Mouse (Mus musculus) MEL (cell line): Measurements from ENCODE around the gene Ttc25. TPM values are rescaled to one million over a fixed set of nuclear protein-coding genes. Genes with fewer than 3 reads are reported as not detected.

ENCODE experiments used
- DNase-seq: peaks from one replicate; pipeline ENCODE4 v3.0.0; 2011; ENCODE audit warnings: low read depth, low spot score
- H3K27ac ChIP-seq: 2 replicates; pipeline ENCODE4 v1.5.1; 2012; ENCODE audit warnings: low read depth, mild to moderate bottlenecking, control low read depth, low read length, moderate library complexity; ENCODE audit not compliant: control insufficient read depth
- H3K27me3 ChIP-seq, 2 experiments: fragments of 150-350 bp in 1 of 2; sonication (generic) in 1 of 2; 2 replicates each; pipeline ENCODE4 v1.6.1; 2012; ENCODE audit warnings: low read length in 2 of 2, mild to moderate bottlenecking in 2 of 2, improper control_type of control experiment in 1 of 2, moderate library complexity in 1 of 2; ENCODE audit not compliant: insufficient read depth in 2 of 2, control insufficient read depth in 1 of 2
- H3K36me3 ChIP-seq, 2 experiments: 2 replicates each; pipeline ENCODE4 v1.6.1; 2012 to 2014; ENCODE audit warnings: low read length in 2 of 2, improper control_type of control experiment in 1 of 2, inconsistent platforms in 1 of 2, mild to moderate bottlenecking in 1 of 2; ENCODE audit not compliant: insufficient read depth in 2 of 2, control insufficient read depth in 1 of 2
- H3K4me1 ChIP-seq, 2 experiments: fragments of 150-350 bp in 1 of 2; sonication (generic) in 1 of 2; 2 replicates each; pipeline ENCODE4 v1.6.1; 2012; ENCODE audit warnings: low read length in 2 of 2, improper control_type of control experiment in 1 of 2, mild to moderate bottlenecking in 1 of 2; ENCODE audit not compliant: insufficient read depth in 2 of 2, control insufficient read depth in 1 of 2
- H3K4me3 ChIP-seq, 2 experiments: fragments of 150-350 bp in 1 of 2; sonication (generic) in 1 of 2; 2 replicates each; pipeline ENCODE4 v1.5.1; 2012; ENCODE audit warnings: low read depth in 2 of 2, low read length in 2 of 2, mild to moderate bottlenecking in 2 of 2, moderate library complexity in 2 of 2, control low read depth in 1 of 2, improper control_type of control experiment in 1 of 2; ENCODE audit not compliant: control insufficient read depth in 1 of 2, insufficient read depth in 1 of 2
- H3K79me2 ChIP-seq: 2 replicates; pipeline ENCODE4 v1.6.1; 2012; ENCODE audit warnings: mild to moderate bottlenecking, low read length, moderate library complexity; ENCODE audit not compliant: control insufficient read depth, poor library complexity, insufficient read depth
- H3K9ac ChIP-seq: 2 replicates; pipeline ENCODE4 v1.6.1; 2012; ENCODE audit warnings: low read depth, mild to moderate bottlenecking, control low read depth, low read length, moderate library complexity; ENCODE audit not compliant: control insufficient read depth, poor library complexity, severe bottlenecking
- H3K9me3 ChIP-seq: fragments of 150-350 bp; sonication (generic); replicated peaks from 2 replicates; pipeline ENCODE4 v1.6.1; 2012; ENCODE audit warnings: mild to moderate bottlenecking, low read length, improper control_type of control experiment, moderate library complexity; ENCODE audit not compliant: insufficient read depth
- BHLHE40 ChIP-seq: IDR thresholded peaks from 2 replicates; pipeline ENCODE4 v1.6.1; 2012; ENCODE audit warnings: low read depth, mild to moderate bottlenecking, inconsistent platforms, low read length, improper control_type of control experiment, borderline replicate concordance
- CTCF ChIP-seq, 3 experiments: IDR thresholded peaks in 2 of 3; conservative IDR thresholded peaks in 1 of 3; 2 replicates each; pipeline ENCODE4 v1.5.1; 2011 to 2012; ENCODE audit warnings: low read length in 3 of 3, low read depth in 2 of 3, mild to moderate bottlenecking in 2 of 3, improper control_type of control experiment in 1 of 3, inconsistent platforms in 1 of 3, mixed read lengths in 1 of 3, moderate library complexity in 1 of 3; ENCODE audit not compliant: control insufficient read depth in 1 of 3, insufficient read depth in 1 of 3, poor library complexity in 1 of 3, severe bottlenecking in 1 of 3
- ELF1 ChIP-seq: IDR thresholded peaks from 2 replicates; pipeline ENCODE4 v1.6.1; 2014; ENCODE audit warnings: low read depth, mild to moderate bottlenecking, inconsistent platforms, low read length, improper control_type of control experiment, moderate library complexity
- ETS1 ChIP-seq: IDR thresholded peaks from 2 replicates; pipeline ENCODE4 v1.6.1; 2012; ENCODE audit warnings: low read depth, mild to moderate bottlenecking, inconsistent platforms, low read length, improper control_type of control experiment, moderate library complexity
- HCFC1 ChIP-seq: IDR thresholded peaks from 2 replicates; pipeline ENCODE4 v1.6.1; 2012; ENCODE audit warnings: low read depth, mild to moderate bottlenecking, inconsistent platforms, low read length, improper control_type of control experiment, moderate library complexity
- MAFK ChIP-seq: IDR thresholded peaks from 2 replicates; pipeline ENCODE4 v1.6.1; 2011; ENCODE audit warnings: low read depth, mild to moderate bottlenecking, low read length, improper control_type of control experiment, borderline replicate concordance
- MAX ChIP-seq: IDR thresholded peaks from 2 replicates; pipeline ENCODE4 v1.6.1; 2011; ENCODE audit warnings: low read length, improper control_type of control experiment
- MAZ ChIP-seq: IDR thresholded peaks from 2 replicates; pipeline ENCODE4 v1.6.1; 2012; ENCODE audit warnings: low read depth, mild to moderate bottlenecking, inconsistent platforms, low read length, improper control_type of control experiment
- MXI1 ChIP-seq: IDR thresholded peaks from 2 replicates; pipeline ENCODE4 v1.6.1; 2011; ENCODE audit warnings: mild to moderate bottlenecking, low read depth, low read length, improper control_type of control experiment
- MYB ChIP-seq: IDR thresholded peaks from 2 replicates; pipeline ENCODE4 v1.6.1; 2011; ENCODE audit warnings: mild to moderate bottlenecking, low read depth, low read length, improper control_type of control experiment
- NELFE ChIP-seq: IDR thresholded peaks from 2 replicates; pipeline ENCODE4 v1.6.1; 2011; ENCODE audit warnings: low read depth, low read length, improper control_type of control experiment
- NRF1 ChIP-seq: IDR thresholded peaks from 2 replicates; pipeline ENCODE4 v1.6.1; 2014; ENCODE audit warnings: low read depth, mild to moderate bottlenecking, inconsistent platforms, low read length, improper control_type of control experiment, moderate library complexity; ENCODE audit not compliant: poor library complexity, insufficient read depth, severe bottlenecking
- POLR2A ChIP-seq, 2 experiments: IDR thresholded peaks; 2 replicates each; pipeline ENCODE4 v1.6.1; 2011 to 2012; ENCODE audit warnings: low read length in 2 of 2, mild to moderate bottlenecking in 2 of 2, control low read depth in 1 of 2, improper control_type of control experiment in 1 of 2, low read depth in 1 of 2, moderate library complexity in 1 of 2; ENCODE audit not compliant: control insufficient read depth in 1 of 2, insufficient read depth in 1 of 2, poor library complexity in 1 of 2
- POLR2AphosphoS2 ChIP-seq: IDR thresholded peaks from 2 replicates; pipeline ENCODE4 v1.6.1; 2011; ENCODE audit warnings: low read length, improper control_type of control experiment
- RCOR1 ChIP-seq: IDR thresholded peaks from 2 replicates; pipeline ENCODE4 v1.6.1; 2012; ENCODE audit warnings: low read depth, mild to moderate bottlenecking, inconsistent platforms, low read length, improper control_type of control experiment
- SIN3A ChIP-seq: IDR thresholded peaks from 2 replicates; pipeline ENCODE4 v1.6.1; 2012; ENCODE audit warnings: low read length, improper control_type of control experiment, inconsistent platforms
- TAL1 ChIP-seq: IDR thresholded peaks from 2 replicates; pipeline ENCODE4 v1.6.1; 2012; ENCODE audit warnings: mild to moderate bottlenecking, inconsistent platforms, low read length, moderate library complexity, mixed read lengths
- TBP ChIP-seq: IDR thresholded peaks from 2 replicates; pipeline ENCODE4 v1.8.0; 2011; ENCODE audit warnings: low read depth, low read length, improper control_type of control experiment
- TCF12 ChIP-seq: IDR thresholded peaks from 2 replicates; pipeline ENCODE4 v1.6.1; 2014; ENCODE audit warnings: low read depth, mild to moderate bottlenecking, inconsistent platforms, low read length, improper control_type of control experiment, moderate library complexity
- UBTF ChIP-seq: IDR thresholded peaks from 2 replicates; pipeline ENCODE4 v1.6.1; 2012; ENCODE audit warnings: low read depth, mild to moderate bottlenecking, inconsistent platforms, low read length, improper control_type of control experiment, moderate library complexity, borderline replicate concordance; ENCODE audit not compliant: insufficient read depth
- USF2 ChIP-seq, 2 experiments: IDR thresholded peaks; 2 replicates each; pipeline ENCODE4 v1.6.1; 2011 to 2012; ENCODE audit warnings: improper control_type of control experiment in 2 of 2, low read length in 2 of 2, borderline replicate concordance in 1 of 2, inconsistent platforms in 1 of 2, low read depth in 1 of 2, mild to moderate bottlenecking in 1 of 2; ENCODE audit not compliant: insufficient read depth in 1 of 2
- ZKSCAN1 ChIP-seq: IDR thresholded peaks from 2 replicates; pipeline ENCODE4 v1.6.1; 2012; ENCODE audit warnings: low read depth, mild to moderate bottlenecking, inconsistent platforms, low read length, improper control_type of control experiment, moderate library complexity
- ZMIZ1 ChIP-seq: IDR thresholded peaks from 2 replicates; pipeline ENCODE4 v1.6.1; 2012; ENCODE audit warnings: low read depth, mild to moderate bottlenecking, inconsistent platforms, low read length, improper control_type of control experiment, moderate library complexity
- polyA plus RNA-seq, 2 experiments: library from polyadenylated mRNA; stranded (reverse) in 1 of 2; unstranded in 1 of 2; fragments of >175 nt in 1 of 2; fragments of >200 nt in 1 of 2; gene quantifications; 2 replicates each; pipeline versions ENCODE4 v1.2.1 to v1.2.4; 2012; ENCODE audit warnings: low replicate concordance in 2 of 2, low read depth in 1 of 2; ENCODE audit not compliant: insufficient read length in 2 of 2, insufficient read depth in 1 of 2, missing spikeins in 1 of 2
- total RNA-seq: library from RNA; depleted of rRNA; stranded (reverse); fragments of 300-350 nt; gene quantifications from 2 replicates; pipeline ENCODE4 v1.2.3, GENCODE M21; 2012

Ttc25 gene
- total and polyA plus RNA-seq, 3 experiments = 0.46 to 0.92 TPM; not detected in 1

GRCm38 (mm10) chr11:100574188-100574587, 28.8 kb downstream of the Ttc25 start (continued):
- no peak for TF ChIP-seq POLR2A (IDR thresholded peaks at IDR 0.05; ENCODE audit: control insufficient read depth in 1 of 2, insufficient read depth in 1 of 2, low read depth in 1 of 2, low read length in 2 of 2, poor library complexity in 1 of 2)
- no peak for TF ChIP-seq TCF12
- TF ChIP-seq MAX = 0 out of 2 replicates have a peak, but pooled peaks have one; percentile 31
- no peak for TF ChIP-seq NRF1
- no peak for TF ChIP-seq ZKSCAN1
- no peak for TF ChIP-seq USF2 (IDR thresholded peaks at IDR 0.05; ENCODE audit: borderline replicate concordance in 1 of 2, insufficient read depth in 1 of 2, low read depth in 1 of 2, low read length in 2 of 2)

GRCm38 (mm10) chr11:100574708-100575483, 29.5 kb downstream of the Ttc25 start, which contains the start of gene Cnp:
TSS of gene Cnp (plus strand) at chr11:100574904.
- no peak for TF ChIP-seq MAFK
- TF ChIP-seq SIN3A = peak; percentile 78
- peak; percentile 79 for TF ChIP-seq NELFE
- TF ChIP-seq USF2 (IDR thresholded peaks at IDR 0.05; ENCODE audit: borderline replicate concordance in 1 of 2, insufficient read depth in 1 of 2, low read depth in 1 of 2, low read length in 2 of 2) = no peak
- TF ChIP-seq ELF1 = peak; percentile 67; the same call in 1 of the 2 replicates
- TF ChIP-seq ZKSCAN1 = no peak
- peak; percentile 82; the same call in 1 of the 2 replicates for TF ChIP-seq MAZ
- TF ChIP-seq NRF1 = peak; percentile 94
- TF ChIP-seq ZMIZ1 = 0 out of 2 replicates have a peak, but pooled peaks have one; percentile 45
- TF ChIP-seq RCOR1 = peak; percentile 4; the same call in 1 of the 2 replicates
- peak in 2 of 3 experiments; percentile 26 to 29; a peak in 3 of 6 replicates for TF ChIP-seq CTCF (IDR thresholded peaks at IDR 0.05 in 2 of 3, conservative IDR thresholded peaks at IDR 0.05 in 1 of 3; ENCODE audit: control insufficient read depth in 1 of 3, insufficient read depth in 1 of 3, low read depth in 2 of 3, low read length in 3 of 3, poor library complexity in 1 of 3, severe bottlenecking in 1 of 3)
- peak; percentile 80 for TF ChIP-seq POLR2AphosphoS2
- peak; percentile 59 to 78; a peak in 3 of 4 replicates for TF ChIP-seq POLR2A (IDR thresholded peaks at IDR 0.05; ENCODE audit: control insufficient read depth in 1 of 2, insufficient read depth in 1 of 2, low read depth in 1 of 2, low read length in 2 of 2, poor library complexity in 1 of 2)
- no peak for TF ChIP-seq MYB
- no peak for TF ChIP-seq BHLHE40
- peak; percentile 64; the same call in 1 of the 2 replicates for TF ChIP-seq HCFC1
- TF ChIP-seq UBTF = no peak
- TF ChIP-seq TBP = peak; percentile 85
- TF ChIP-seq ETS1 = peak; percentile 18; the same call in 1 of the 2 replicates
- TF ChIP-seq TCF12 = peak; percentile 68; the same call in 1 of the 2 replicates
- TF ChIP-seq TAL1 = no peak
- TF ChIP-seq MXI1 = peak; percentile 67
- Histone ChIP-seq H3K27ac (peak within 1 kb of the TSS; percentile 25), H3K9me3 (no peaks in the 10 kb centered on the region), H3K79me2 (no peaks in the 10 kb centered on the region; the same call in 1 of the 2 replicates), H3K27me3 (no peaks in the 10 kb centered on the region), H3K4me3 (peak within 1 kb of the TSS; percentile 68), H3K4me1 (peaks cover 2 to 12% of the 10 kb centered on the region in 2 experiments; a peak in 3 of 4 replicates), H3K36me3 (peaks cover 0 to 4% of the 10 kb centered on the region in 2 experiments; a peak in 2 of 4 replicates), H3K9ac (peak within 1 kb of the TSS; percentile 69)
- peak; percentile 86 for DNase-seq
